Mouse (Mus musculus) kidney, embryonic 14.5 days (tissue): Measurements from ENCODE around the gene Slc12a5. TPM values are rescaled to one million over a fixed set of nuclear protein-coding genes. Genes with fewer than 3 reads are reported as not detected.

Source experiments
- ATAC-seq: fragments of 200-750 bp; cut with Nextera tagmentation; 2 replicates; pipeline ENCODE4 v1.8.0; 2017; ENCODE audit warnings: moderate number of reproducible peaks, mild to moderate bottlenecking, moderate TSS enrichment, moderate library complexity; ENCODE audit not compliant: low FRiP score, low TSS enrichment
- H3K27ac ChIP-seq: fragments of 300-500 bp; sonication (generic); 2 replicates; pipeline ENCODE4 v1.5.1; 2014; ENCODE audit warnings: low read depth, mild to moderate bottlenecking, low read length, moderate library complexity, mixed read lengths
- H3K27me3 ChIP-seq: fragments of 300-500 bp; sonication (generic); 2 replicates; pipeline ENCODE4 v1.6.1; 2014; ENCODE audit warnings: mild to moderate bottlenecking, low read length; ENCODE audit not compliant: control insufficient read depth, insufficient read depth
- H3K36me3 ChIP-seq: fragments of 300-500 bp; sonication (generic); 2 replicates; pipeline ENCODE4 v1.6.1; 2014; ENCODE audit warnings: low read length, mixed read lengths; ENCODE audit not compliant: control insufficient read depth, insufficient read depth
- H3K4me1 ChIP-seq: fragments of 300-500 bp; sonication (generic); 2 replicates; pipeline ENCODE4 v1.6.1; 2014; ENCODE audit warnings: low read length, mixed read lengths; ENCODE audit not compliant: control insufficient read depth, insufficient read depth
- H3K4me2 ChIP-seq: fragments of 300-500 bp; sonication (generic); replicated peaks from 2 replicates; pipeline ENCODE4 v1.6.1; 2014; ENCODE audit warnings: low read depth, mild to moderate bottlenecking, low read length
- H3K4me3 ChIP-seq: fragments of 300-500 bp; sonication (generic); 2 replicates; pipeline ENCODE4 v1.5.1; 2014; ENCODE audit warnings: mild to moderate bottlenecking, low read length
- H3K9ac ChIP-seq: fragments of 300-500 bp; sonication (generic); 2 replicates; pipeline ENCODE4 v1.6.1; 2014; ENCODE audit warnings: low read depth, mild to moderate bottlenecking, low read length, moderate library complexity
- H3K9me3 ChIP-seq: fragments of 300-500 bp; sonication (generic); 2 replicates; pipeline ENCODE4 v1.6.1; 2016; ENCODE audit warnings: low read length; ENCODE audit not compliant: control insufficient read depth
- WGBS: fragments of 180-500 bp; shearing (Covaris S2); extraction: QIAGEN DNeasy Blood & Tissue Kit; methylation state at CpG from one replicate; pipeline ENCODE4 v1.1.7; 2014; 5-methylcytosine and 5-hydroxymethylcytosine counted together
- polyA plus RNA-seq: library from polyadenylated mRNA; unstranded; fragments of >200 nt; fragmentation: Nextera tagmentation; extraction: Ambion mirVana; gene quantifications from 2 replicates; pipeline ENCODE4 v1.2.1, GENCODE M21; 2014

The Slc12a5 gene
- polyA plus RNA-seq, result 1.5 and 1.6 TPM in 2 replicates

DNA sequence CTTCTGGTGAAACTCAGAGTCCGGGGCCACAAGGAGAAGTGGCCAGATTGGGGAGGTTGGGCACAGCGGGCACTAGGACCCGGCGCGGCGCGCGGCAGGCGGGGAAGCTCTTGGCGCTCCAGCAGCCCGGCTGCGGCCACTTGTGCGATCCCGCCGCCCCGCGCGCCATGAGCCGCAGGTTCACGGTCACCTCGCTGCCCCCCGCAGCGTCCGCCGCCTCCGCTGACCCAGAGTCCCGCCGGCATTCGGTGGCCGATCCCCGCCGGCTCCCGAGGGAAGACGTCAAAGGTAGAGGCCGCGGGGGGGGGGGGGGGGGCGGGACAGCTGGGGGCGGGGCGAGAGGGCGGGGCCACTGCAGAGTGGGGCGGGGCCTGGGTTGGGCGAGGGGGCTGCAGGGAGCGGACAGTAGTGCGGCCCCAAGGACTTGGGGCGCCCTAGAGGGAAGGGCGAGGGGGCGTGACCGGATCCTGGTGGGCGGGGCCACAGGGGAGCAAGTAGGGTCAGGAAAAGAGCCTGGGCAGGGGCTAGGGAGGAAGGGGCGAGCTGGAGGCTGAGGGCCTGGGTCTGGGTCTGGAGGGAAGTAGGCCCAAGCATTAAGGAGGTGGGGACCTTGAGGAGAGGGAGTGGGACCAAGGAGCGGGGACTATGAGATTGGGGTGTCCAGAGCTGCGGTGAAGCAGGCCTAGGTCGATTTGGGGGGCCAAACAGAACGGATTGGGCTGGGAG, at the start of gene Slc12a5:
Slc12a5 (plus strand) TSS at position 87 of the 726 bp plus-strand sequence.
- peak within 1 kb of the TSS; percentile 65 for H3K4me3 ChIP-seq
- H3K9ac ChIP-seq, result peak within 1 kb of the TSS; percentile 54
- no peaks in the 10 kb centered on the region for H3K9me3 ChIP-seq
- ATAC-seq, result peak; percentile 82
- H3K27ac ChIP-seq, result no peak within 1 kb of the TSS
- 1% methylated on average over 37 of the region's 54 CpGs for WGBS
- H3K27me3 ChIP-seq, result 0 out of 2 replicates have a peak, but pooled peaks cover 3% of the 10 kb centered on the region
- H3K36me3 ChIP-seq, result no peaks in the 10 kb centered on the region
- no peaks in the 10 kb centered on the region for H3K4me1 ChIP-seq
- H3K4me2 ChIP-seq, result peak within 1 kb of the TSS; percentile 70

DNA sequence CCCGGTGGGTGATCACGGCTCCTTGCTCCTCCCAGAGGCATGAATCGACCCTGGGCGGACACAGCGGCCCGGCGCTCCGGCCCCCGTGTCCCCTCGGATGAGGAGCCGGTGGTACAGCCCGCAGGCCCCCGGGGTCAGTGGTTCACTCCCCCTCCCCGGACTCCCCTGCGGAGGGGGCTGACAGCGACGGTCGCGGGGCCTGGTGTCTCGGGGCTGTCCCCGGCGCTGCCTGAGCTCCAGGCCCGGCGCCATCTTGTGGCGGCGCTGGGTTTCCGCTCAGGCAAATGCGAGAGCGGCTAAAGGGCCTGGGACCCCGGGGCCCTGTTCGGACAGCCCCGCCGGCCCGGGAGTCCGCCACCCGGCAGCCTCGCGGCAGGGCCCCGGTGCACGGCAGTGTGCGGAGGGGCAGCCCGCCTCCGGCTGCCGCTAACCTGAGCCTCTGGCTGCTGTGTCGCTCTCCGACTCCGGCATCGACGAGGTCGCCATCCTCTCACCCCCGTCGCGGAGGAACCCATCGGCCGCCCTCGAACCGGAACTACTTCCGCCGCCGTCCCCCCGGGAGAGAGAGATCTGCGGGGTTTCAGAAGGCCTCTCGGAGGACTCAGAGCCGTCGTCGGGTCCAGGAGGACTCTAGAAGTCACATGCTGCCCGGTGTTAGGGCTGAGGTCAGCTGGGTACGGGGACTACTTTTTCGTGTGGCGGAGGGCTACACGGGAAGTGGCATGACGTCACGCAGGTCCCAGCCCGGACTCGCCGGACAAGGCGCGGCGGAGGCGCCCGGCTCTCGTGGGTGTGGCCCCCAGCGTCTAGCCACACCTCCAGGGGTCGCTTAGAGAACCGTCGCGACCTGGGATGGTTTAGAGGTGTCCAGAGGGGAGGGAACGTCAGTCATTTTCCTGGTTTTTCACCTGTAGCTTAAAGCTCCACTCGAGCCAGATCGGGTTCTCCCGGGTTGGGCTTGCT, 49.2 kb upstream of the Slc12a5 start, which contains the start of gene Zfp335:
Zfp335 (minus strand) TSS at position 672 of the 963 bp plus-strand sequence.
- Histone ChIP-seq H3K27ac (peak within 1 kb of the TSS; percentile 95), H3K9me3 (peaks cover under 1% of the 10 kb centered on the region), H3K9ac (peak within 1 kb of the TSS; percentile 96), H3K4me1 (peaks cover 14% of the 10 kb centered on the region), H3K4me2 (peak within 1 kb of the TSS; percentile 81), H3K36me3 (peaks cover 30% of the 10 kb centered on the region), H3K4me3 (peak within 1 kb of the TSS; percentile 83), H3K27me3 (no peaks in the 10 kb centered on the region)
- ATAC-seq, result peak; percentile 88
- under 1% methylated on average over 90 of the region's 91 CpGs for WGBS

DNA sequence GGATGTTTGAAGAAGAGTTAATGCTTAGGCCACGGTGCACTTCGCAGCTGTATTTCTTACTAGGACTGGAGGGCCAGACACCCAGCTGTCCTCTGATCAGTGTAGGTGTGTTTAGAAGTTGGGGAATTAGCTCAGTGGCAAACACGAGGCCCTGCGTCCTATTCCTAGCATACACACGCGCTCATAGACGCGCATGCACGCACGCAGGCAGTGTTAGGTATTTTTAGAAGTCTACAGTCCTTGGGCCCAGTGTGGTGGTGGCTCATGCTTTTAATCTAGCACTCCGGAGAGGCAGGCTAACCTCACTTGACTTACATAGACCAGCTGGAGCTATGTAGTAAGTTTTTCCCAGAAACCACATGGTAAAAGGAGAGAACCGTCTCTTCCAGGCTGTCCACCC, 48.5 kb upstream of the Slc12a5 start:
- Histone ChIP-seq H3K4me1 (peaks cover 14% of the 10 kb centered on the region), H3K9ac (peak overlapping the region; percentile 96), H3K27me3 (no peaks in the 10 kb centered on the region), H3K36me3 (peaks cover 22% of the 10 kb centered on the region), H3K9me3 (no peaks in the 10 kb centered on the region), H3K4me2 (peak overlapping the region; percentile 54), H3K4me3 (peak overlapping the region; percentile 83), H3K27ac (peak overlapping the region; percentile 95)
- ATAC-seq, result peak; percentile 10; the same call in 1 of the 2 replicates
- 19% methylated on average over 12 of the region's 12 CpGs for WGBS

DNA sequence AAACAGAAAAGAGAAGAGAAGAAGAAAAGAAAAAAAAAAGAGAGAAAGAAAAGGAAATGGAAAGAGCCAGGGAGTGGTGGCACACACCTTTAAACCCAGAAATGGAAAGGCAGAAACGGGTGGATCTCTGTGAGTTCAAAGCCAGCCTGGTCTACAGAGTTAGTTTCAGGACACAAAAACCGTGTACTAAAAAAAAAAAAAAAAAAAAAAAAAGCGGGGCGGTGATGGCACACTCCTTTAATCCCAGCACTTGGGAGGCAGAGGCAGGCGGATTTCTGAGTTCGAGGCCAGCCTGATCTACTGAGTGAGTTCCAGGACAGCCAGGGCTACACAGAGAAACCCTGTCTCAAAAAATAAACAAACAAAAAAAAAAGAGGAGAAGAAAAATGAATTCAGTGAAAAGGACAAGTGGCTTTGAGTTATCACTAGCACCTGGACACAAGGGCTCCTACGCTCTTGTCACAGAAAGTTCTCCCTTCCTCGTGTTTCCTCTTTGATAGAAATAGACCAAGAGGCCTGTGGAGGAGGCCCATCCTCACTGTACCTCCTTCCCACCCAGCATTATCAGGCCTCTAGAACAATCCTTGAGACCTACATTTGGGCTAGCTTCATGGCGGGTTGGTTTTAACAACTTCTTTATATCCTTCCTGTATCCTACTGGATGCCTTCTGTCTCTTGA, 47.7 kb upstream of the Slc12a5 start:
- H3K27me3 ChIP-seq, result no peaks in the 10 kb centered on the region
- peaks cover 14% of the 10 kb centered on the region for H3K4me1 ChIP-seq
- ATAC-seq, result no peak
- no peak overlapping the region for H3K4me2 ChIP-seq
- no peak overlapping the region for H3K9ac ChIP-seq
- peaks cover 15% of the 10 kb centered on the region for H3K36me3 ChIP-seq
- H3K27ac ChIP-seq, result no peak overlapping the region
- H3K9me3 ChIP-seq, result no peaks in the 10 kb centered on the region
- H3K4me3 ChIP-seq, result no peak overlapping the region
- WGBS, result 84% methylated on average over 8 of the region's 9 CpGs

DNA sequence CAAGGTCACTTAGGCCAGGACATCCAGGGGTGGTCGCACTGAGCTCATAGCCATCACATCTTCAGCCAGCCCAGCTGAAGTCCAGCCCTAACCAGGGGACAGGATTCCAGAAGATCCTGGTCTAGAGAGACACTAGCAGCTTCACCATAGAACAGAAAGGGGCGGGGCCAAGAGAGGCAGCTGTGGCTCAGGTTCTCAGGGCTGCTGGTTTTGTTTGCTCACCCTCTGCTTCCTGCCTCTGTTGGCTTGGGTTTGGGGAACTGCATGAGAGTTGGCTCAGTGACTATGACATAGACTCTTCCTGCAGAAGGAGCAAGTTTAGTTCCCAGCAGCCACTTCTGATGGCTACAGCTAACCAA, 47.2 kb upstream of the Slc12a5 start:
- H3K9me3 ChIP-seq, result no peaks in the 10 kb centered on the region
- no peak overlapping the region for H3K27ac ChIP-seq
- H3K4me2 ChIP-seq, result no peak overlapping the region
- H3K4me3 ChIP-seq, result no peak overlapping the region
- no peak for ATAC-seq
- peaks cover 14% of the 10 kb centered on the region for H3K4me1 ChIP-seq
- H3K27me3 ChIP-seq, result no peaks in the 10 kb centered on the region
- H3K36me3 ChIP-seq, result peaks cover 10% of the 10 kb centered on the region
- no peak overlapping the region for H3K9ac ChIP-seq
- WGBS, result 88% methylated on average over 2 of the region's 2 CpGs

DNA sequence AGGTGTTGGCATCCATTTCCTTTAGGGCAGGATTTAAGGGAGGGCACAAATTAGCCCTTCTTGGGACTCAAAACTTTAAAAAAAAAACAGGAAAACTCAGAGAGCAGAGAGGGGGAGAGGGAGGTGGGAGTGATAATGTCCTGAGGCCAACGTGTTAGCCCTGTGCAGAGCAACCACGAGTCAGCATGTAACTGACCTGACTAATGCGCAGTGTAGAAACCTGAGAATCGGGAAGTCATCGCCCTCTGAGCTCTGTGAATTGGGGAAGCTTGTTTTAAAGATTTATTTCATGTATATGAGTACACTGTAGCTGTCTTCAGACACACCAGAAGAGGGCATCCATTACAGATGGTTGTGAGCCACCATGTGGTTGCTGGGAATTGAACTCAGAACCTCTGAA, 43.8 kb upstream of the Slc12a5 start:
- Histone ChIP-seq H3K27ac (no peak overlapping the region), H3K9ac (no peak overlapping the region), H3K27me3 (no peaks in the 10 kb centered on the region), H3K36me3 (peaks cover 4% of the 10 kb centered on the region; the same call in 1 of the 2 replicates), H3K4me3 (no peak overlapping the region), H3K4me1 (no peaks in the 10 kb centered on the region), H3K9me3 (no peaks in the 10 kb centered on the region), H3K4me2 (no peak overlapping the region)
- ATAC-seq, result no peak
- WGBS, result 36% methylated on average over 5 of the region's 5 CpGs

DNA sequence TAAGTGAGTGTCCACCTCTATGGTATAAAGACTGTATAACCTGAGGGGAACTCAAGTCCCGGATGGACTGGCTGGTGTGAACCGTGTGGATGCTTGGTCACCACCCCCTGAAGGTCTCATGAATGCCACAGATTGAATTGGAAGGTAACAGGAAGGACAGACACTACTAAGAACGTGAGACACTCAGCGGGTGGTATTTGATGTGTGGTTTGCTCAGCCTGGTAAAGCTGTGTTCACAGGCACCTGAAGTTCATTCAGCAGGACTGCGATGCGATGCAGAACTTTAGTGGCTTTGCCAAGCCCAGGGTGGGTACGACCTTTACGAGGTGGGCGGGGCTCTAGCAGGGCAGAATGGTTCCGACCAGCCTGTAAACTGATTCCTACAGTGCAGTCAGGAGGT, 43.2 kb upstream of the Slc12a5 start:
- no peak overlapping the region for H3K4me2 ChIP-seq
- no peaks in the 10 kb centered on the region for H3K9me3 ChIP-seq
- H3K4me3 ChIP-seq, result no peak overlapping the region
- WGBS, result 32% methylated on average over 10 of the region's 10 CpGs
- ATAC-seq, result no peak
- no peak overlapping the region for H3K27ac ChIP-seq
- H3K36me3 ChIP-seq, result peaks cover 4% of the 10 kb centered on the region; the same call in 1 of the 2 replicates
- no peaks in the 10 kb centered on the region for H3K27me3 ChIP-seq
- no peaks in the 10 kb centered on the region for H3K4me1 ChIP-seq
- H3K9ac ChIP-seq, result no peak overlapping the region

DNA sequence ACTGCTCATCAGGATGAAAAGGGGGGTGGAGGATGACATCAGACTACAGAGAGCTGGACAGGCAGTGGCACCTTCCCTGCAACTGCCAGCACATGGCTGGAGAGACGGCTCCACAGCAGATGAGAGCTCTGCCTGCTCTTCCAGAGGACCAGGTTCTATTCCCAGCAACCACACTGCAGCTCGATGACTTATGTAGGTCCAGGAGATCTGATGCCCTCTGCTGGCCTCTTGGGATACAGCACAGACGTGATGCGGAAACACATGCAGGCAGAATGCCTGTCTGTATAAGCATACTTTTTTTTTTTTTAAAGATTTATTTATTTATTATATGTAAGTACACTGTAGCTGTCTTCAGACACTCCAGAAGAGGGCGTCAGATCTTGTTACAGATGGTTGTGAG, 42.3 kb upstream of the Slc12a5 start:
- no peaks in the 10 kb centered on the region for H3K27me3 ChIP-seq
- no peaks in the 10 kb centered on the region for H3K9me3 ChIP-seq
- no peak overlapping the region for H3K9ac ChIP-seq
- ATAC-seq, result no peak
- H3K4me3 ChIP-seq, result no peak overlapping the region
- no peaks in the 10 kb centered on the region for H3K4me1 ChIP-seq
- WGBS, result 72% methylated on average over 4 of the region's 5 CpGs
- peaks cover 4% of the 10 kb centered on the region; the same call in 1 of the 2 replicates for H3K36me3 ChIP-seq
- H3K4me2 ChIP-seq, result no peak overlapping the region
- H3K27ac ChIP-seq, result no peak overlapping the region
